Mouse (Mus musculus): Measurements from ENCODE around the gene Gramd4. TPM values are rescaled to one million over a fixed set of nuclear protein-coding genes. Genes with fewer than 3 reads are reported as not detected.

Gene Gramd4
- total and polyA plus RNA-seq, 3 experiments = 0.17 to 0.66 (median 0.56) TPM

GRCm38 (mm10) chr15:86034021-86034523 lies 23.4 kb upstream of the Gramd4 start:
- dilution Hi-C loops (cut with MboI; ENCODE audit: extremely low pct_ligation_motif_present, extremely low pct_unique_long_range_greater_than_20kb, low sequenced_read_pairs) = no loop called here

DNA sequence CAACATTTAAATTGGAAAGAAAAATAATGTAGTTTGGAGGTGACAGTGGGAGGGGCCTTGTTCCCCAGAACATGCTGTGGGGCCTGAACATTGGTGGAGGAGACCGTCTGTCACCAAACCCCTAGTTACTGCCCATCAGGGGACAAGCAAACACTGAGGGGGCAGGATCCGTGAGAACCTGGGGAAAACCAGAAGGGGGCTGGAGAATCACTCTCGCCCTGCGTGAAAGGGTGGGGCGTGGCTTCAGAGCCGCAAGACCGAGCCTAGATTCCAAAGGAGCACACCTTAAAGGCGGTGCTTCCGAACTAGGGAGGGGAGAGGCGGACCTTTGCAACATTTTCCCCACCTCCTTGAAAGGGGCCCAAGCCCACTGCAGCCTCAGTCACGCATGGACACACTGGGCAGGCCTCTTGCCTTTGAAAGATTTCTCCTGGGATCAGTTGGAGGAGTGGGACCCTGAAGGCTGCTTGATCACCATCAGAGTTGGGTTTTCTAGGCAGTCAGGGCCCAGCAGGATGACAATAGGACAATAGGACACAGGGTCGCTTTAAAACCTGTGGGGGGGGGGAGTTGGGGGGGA lies 22.6 kb upstream of the Gramd4 start:
- Histone ChIP-seq H3K27ac (ENCODE audit: insufficient read depth, low read depth) (no peak overlapping the region), H3K27me3 (replicated peaks) (peaks cover 1% of the 10 kb centered on the region), H3K9me3 (replicated peaks; ENCODE audit: low read length) (peaks cover 39% of the 10 kb centered on the region), H3K4me2 (ENCODE audit: insufficient read depth, low read depth, poor library complexity, severe bottlenecking) (no peak overlapping the region), H3K79me2 (replicated peaks; ENCODE audit: control insufficient read depth, extremely low read depth, insufficient read depth, poor library complexity, severe bottlenecking) (no peaks in the 10 kb centered on the region), H3K4me3 (replicated peaks in 1 of 3; ENCODE audit: low read depth in 2 of 3, low read length in 2 of 3, poor library complexity in 1 of 3) (no peak overlapping the region), H3K4me1 (ENCODE audit: control insufficient read depth in 1 of 2, insufficient read depth in 2 of 2) (no peaks in the 10 kb centered on the region), H3K36me3 (replicated peaks in 1 of 2; ENCODE audit: control insufficient read depth in 1 of 2, insufficient read depth in 1 of 2, low read length in 1 of 2) (no peaks in the 10 kb centered on the region), H3K9ac (ENCODE audit: insufficient read depth, low read depth) (no peak overlapping the region)
- in situ Hi-C loops (cut with MboI; ENCODE audit: low pct_ligation_motif_present, low pct_unique_long_range_greater_than_20kb, low sequenced_read_pairs) = loop anchor here (5.0 to 25.0 kb wide), 2 partner anchors 123 to 298 kb away; partner anchors contain the start of gene Ppara
- dilution Hi-C loops (cut with MboI; ENCODE audit: extremely low pct_ligation_motif_present, extremely low pct_unique_long_range_greater_than_20kb, low sequenced_read_pairs) = no loop called here
- DNase-seq (ENCODE audit: extremely low read depth) = no peak
- TF ChIP-seq MAX (IDR thresholded peaks at IDR 0.05; ENCODE audit: low read length) (no peak), NELFE (IDR thresholded peaks at IDR 0.05; ENCODE audit: low read depth, low read length) (no peak), HCFC1 (IDR thresholded peaks at IDR 0.05; ENCODE audit: low read depth, low read length) (no peak), JUN (IDR thresholded peaks at IDR 0.05; ENCODE audit: insufficient read depth, low read depth, low read length) (no peak), ZMIZ1 (IDR thresholded peaks at IDR 0.05; ENCODE audit: low read depth, low read length) (no peak), CHD1 (IDR thresholded peaks at IDR 0.05; ENCODE audit: low read depth, low read length) (no peak), BHLHE40 (IDR thresholded peaks at IDR 0.05; ENCODE audit: low read depth, low read length) (no peak), CHD2 (IDR thresholded peaks at IDR 0.05; ENCODE audit: low read length) (no peak), ETS1 (conservative IDR thresholded peaks at IDR 0.05; ENCODE audit: low read depth, low read length) (no peak), GABPA (IDR thresholded peaks at IDR 0.05; ENCODE audit: insufficient replicate concordance, low read depth, low read length) (no peak), RAD21 (IDR thresholded peaks at IDR 0.05; ENCODE audit: low read depth, low read length) (no peak), MYC (IDR thresholded peaks at IDR 0.05; ENCODE audit: low read depth, low read length) (no peak), MEF2A (IDR thresholded peaks at IDR 0.05; ENCODE audit: borderline replicate concordance, low read depth, low read length) (no peak), MAZ (IDR thresholded peaks at IDR 0.05; ENCODE audit: low read depth, low read length) (no peak), MAFK (IDR thresholded peaks at IDR 0.05; ENCODE audit: insufficient replicate concordance, low read length) (no peak), SIN3A (IDR thresholded peaks at IDR 0.05; ENCODE audit: low read length) (no peak), RCOR1 (conservative IDR thresholded peaks at IDR 0.05; ENCODE audit: low read depth, low read length) (no peak)

More at GRCm38 (mm10) chr15:86034021-86034523, 23.4 kb upstream of the Gramd4 start:
- TF ChIP-seq KAT2A (IDR thresholded peaks at IDR 0.05; ENCODE audit: insufficient replicate concordance, low read length) (no peak), MAFK (IDR thresholded peaks at IDR 0.05; ENCODE audit: insufficient replicate concordance, low read length) (no peak), ZC3H11A (IDR thresholded peaks at IDR 0.05; ENCODE audit: low read depth, low read length) (no peak), ELF1 (IDR thresholded peaks at IDR 0.05; ENCODE audit: low read depth, low read length) (no peak), E2F4 (IDR thresholded peaks at IDR 0.05; ENCODE audit: insufficient replicate concordance, low read depth, low read length) (no peak), MEF2A (IDR thresholded peaks at IDR 0.05; ENCODE audit: borderline replicate concordance, low read depth, low read length) (no peak), TCF12 (IDR thresholded peaks at IDR 0.05; ENCODE audit: low read depth, low read length) (no peak), IRF4 (IDR thresholded peaks at IDR 0.05; ENCODE audit: low read depth, low read length) (no peak), USF2 (conservative IDR thresholded peaks at IDR 0.05; ENCODE audit: low read depth, low read length) (no peak), JUN (IDR thresholded peaks at IDR 0.05; ENCODE audit: insufficient read depth, low read depth, low read length) (no peak), HCFC1 (IDR thresholded peaks at IDR 0.05; ENCODE audit: low read depth, low read length) (no peak), ZNF384 (IDR thresholded peaks at IDR 0.05; ENCODE audit: low read depth, low read length) (no peak), MXI1 (IDR thresholded peaks at IDR 0.05; ENCODE audit: low read depth, low read length) (no peak), RAD21 (IDR thresholded peaks at IDR 0.05; ENCODE audit: low read depth, low read length) (no peak), POLR2A (IDR thresholded peaks at IDR 0.05; ENCODE audit: low read depth, low read length) (no peak), MYC (IDR thresholded peaks at IDR 0.05; ENCODE audit: low read depth, low read length) (no peak), NELFE (IDR thresholded peaks at IDR 0.05; ENCODE audit: low read depth, low read length) (no peak), CHD1 (IDR thresholded peaks at IDR 0.05; ENCODE audit: low read depth, low read length) (no peak), SMC3 (IDR thresholded peaks at IDR 0.05; ENCODE audit: low read depth, low read length) (no peak)
- H3K4me2 ChIP-seq (ENCODE audit: insufficient read depth, low read depth, poor library complexity, severe bottlenecking) = no peak overlapping the region
- H3K27ac ChIP-seq (ENCODE audit: insufficient read depth, low read depth) = no peak overlapping the region
- no peak overlapping the region for H3K4me3 ChIP-seq (replicated peaks in 1 of 3; ENCODE audit: low read depth in 2 of 3, low read length in 2 of 3, poor library complexity in 1 of 3)
- no peak overlapping the region for H3K9ac ChIP-seq (ENCODE audit: insufficient read depth, low read depth)
- no peaks in the 10 kb centered on the region for H3K79me2 ChIP-seq (replicated peaks; ENCODE audit: control insufficient read depth, extremely low read depth, insufficient read depth, poor library complexity, severe bottlenecking)
- no peaks in the 10 kb centered on the region for H3K27me3 ChIP-seq (replicated peaks)
- peaks cover 39% of the 10 kb centered on the region for H3K9me3 ChIP-seq (replicated peaks; ENCODE audit: low read length)
- in situ Hi-C loops (cut with MboI; ENCODE audit: low pct_ligation_motif_present, low pct_unique_long_range_greater_than_20kb, low sequenced_read_pairs) = loop anchor here (25.0 kb wide), 1 partner anchor 297 kb away; the partner anchor contains the start of gene Ppara
- no peaks in the 10 kb centered on the region for H3K36me3 ChIP-seq (replicated peaks in 1 of 2; ENCODE audit: control insufficient read depth in 1 of 2, insufficient read depth in 1 of 2, low read length in 1 of 2)
- H3K4me1 ChIP-seq (ENCODE audit: control insufficient read depth in 1 of 2, insufficient read depth in 2 of 2) = no peaks in the 10 kb centered on the region
- no peak for DNase-seq (ENCODE audit: extremely low read depth)
